Mouse (Mus musculus) telencephalon, adult 2 months (tissue): ENCODE measurements around the gene Gm9780.
"Not testable (repeated sequence)": the region's sequence is repeated elsewhere in the genome, so short reads cannot be mapped to it uniquely, and the experiment has no call there.

Experiments used
- DNase-seq: peaks from one replicate; pipeline ENCODE4 v3.0.0-alpha.2; 2011; ENCODE audit warnings: low read depth, low spot score

The Gm9780 gene

DNA sequence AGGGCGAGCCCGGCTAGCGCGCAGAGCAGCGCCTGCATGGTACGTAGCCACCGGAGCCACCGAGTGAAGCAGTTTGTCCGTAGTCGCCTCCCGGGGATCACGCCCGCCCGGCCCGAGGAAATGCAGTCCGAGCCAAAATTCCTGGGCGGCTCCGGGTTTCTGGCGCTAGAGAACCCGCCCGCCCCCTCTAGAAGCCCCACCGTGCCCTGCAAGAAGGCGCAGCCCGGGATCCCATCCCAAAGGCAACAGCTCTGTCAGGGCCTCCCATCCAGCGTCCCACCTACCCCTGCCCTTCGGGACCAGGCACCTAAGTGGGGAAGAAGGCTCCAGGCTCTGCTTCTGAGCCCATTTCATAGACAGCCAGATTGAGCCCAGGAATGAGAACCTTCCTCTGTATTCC lies at the start of gene Gm9780:
Gene Gm9780, minus strand, starts transcription at position 101 of the 400 bp plus-strand sequence.
- not testable (repeated sequence) for DNase-seq

DNA sequence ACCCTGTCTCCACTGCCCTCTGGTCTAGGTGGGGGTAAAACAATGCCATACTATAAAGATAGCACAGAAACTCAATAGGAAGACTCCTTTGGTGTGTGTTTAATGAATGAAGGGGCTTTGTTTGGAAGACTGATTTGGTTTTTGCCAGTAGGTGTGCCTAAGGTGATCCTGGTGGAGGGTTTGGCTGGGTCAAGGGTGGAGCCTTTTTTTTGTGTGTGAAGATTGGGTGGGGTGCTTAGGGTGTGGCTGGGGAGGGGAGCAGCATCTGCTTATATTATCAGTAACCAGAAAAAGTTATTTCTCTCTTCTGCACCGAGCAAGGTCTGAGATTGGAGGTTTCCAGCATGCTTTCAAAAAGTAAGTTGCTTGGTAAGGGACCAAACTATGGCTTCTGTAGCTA lies 39.5 kb upstream of the Gm9780 start, which contains the start of gene Cphx3:
Gene Cphx3, plus strand, starts transcription at position 301 of the 400 bp plus-strand sequence.
- DNase-seq: not testable (repeated sequence)

DNA sequence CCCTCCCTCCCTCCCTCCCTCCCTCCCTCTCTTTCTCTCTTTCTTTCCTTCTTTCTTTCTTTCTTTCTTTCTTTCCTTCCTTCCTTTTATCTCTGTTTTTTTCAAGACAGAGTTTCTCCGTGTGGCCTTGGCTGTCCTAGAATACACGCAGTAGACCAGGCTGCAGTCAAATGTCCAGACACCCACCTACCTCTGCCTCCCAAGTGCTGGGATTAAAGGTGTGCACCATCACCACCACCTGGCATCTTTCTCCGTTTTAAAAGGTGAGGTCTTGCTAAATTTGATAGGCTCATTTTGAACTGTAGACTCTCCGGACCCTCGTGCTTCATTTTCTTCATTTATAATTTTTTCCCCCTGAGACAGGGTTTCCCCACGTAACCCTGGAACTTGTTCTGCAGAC lies 38.7 kb upstream of the Gm9780 start, which contains the start of gene Cphx2:
Gene Cphx2, plus strand, starts transcription at position 301 of the 400 bp plus-strand sequence.
- DNase-seq: not testable (repeated sequence)

DNA sequence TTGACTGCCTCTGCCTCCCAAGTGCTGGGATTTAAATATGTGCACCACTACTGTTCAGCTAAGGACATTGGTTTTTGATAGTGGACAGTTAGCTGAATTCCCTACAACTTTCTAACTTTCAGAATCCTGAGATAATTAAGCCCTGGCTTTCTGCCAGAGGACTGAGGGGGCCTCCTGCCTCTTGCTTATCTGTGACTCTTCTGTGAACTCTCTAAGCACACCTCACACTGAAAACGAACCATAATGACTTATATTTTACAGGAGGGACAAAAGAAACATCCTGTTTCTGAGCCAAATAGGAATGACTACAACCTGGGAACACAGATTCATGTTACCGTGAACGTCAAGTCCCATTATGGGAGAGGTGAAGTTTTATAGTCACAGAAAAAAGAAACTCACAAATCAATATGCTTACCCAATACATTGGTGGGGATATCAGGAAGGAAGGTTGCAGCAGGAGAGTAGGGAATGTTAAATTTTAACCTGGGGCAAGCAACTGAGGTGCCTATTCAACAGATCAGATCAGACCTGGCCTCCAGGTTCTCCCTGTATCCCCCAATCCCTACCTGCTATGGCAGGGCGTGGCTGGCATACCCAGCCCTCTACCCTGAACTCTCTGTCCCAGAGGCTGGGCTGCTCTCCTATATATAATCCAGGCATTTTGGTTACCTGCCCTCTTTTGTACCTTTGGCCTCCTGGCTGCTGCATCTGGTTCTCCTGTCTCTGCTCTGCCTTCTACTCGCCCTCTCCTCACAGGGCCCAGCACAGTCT lies 34.3 kb upstream of the Gm9780 start:
- not testable (repeated sequence) for DNase-seq

DNA sequence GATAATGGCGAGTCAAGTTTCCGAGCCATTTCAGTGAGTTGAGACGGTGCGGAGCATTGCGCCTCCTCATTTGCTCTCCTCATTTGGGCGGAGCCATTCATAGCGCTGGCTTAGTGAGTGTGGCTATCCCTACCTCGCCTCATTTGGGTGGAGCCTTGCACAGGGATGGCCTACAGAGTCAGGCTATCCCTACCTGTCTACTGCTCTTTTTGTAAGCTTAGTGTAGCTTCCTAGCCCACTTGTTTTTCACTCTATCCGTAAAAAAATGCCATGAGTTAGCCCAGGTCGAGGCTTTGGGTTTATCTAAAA lies 24.8 kb upstream of the Gm9780 start, which contains the start of gene Tmem254c:
Gene Tmem254c, minus strand, starts transcription at position 31 of the 309 bp plus-strand sequence.
- not testable (repeated sequence) for DNase-seq

DNA sequence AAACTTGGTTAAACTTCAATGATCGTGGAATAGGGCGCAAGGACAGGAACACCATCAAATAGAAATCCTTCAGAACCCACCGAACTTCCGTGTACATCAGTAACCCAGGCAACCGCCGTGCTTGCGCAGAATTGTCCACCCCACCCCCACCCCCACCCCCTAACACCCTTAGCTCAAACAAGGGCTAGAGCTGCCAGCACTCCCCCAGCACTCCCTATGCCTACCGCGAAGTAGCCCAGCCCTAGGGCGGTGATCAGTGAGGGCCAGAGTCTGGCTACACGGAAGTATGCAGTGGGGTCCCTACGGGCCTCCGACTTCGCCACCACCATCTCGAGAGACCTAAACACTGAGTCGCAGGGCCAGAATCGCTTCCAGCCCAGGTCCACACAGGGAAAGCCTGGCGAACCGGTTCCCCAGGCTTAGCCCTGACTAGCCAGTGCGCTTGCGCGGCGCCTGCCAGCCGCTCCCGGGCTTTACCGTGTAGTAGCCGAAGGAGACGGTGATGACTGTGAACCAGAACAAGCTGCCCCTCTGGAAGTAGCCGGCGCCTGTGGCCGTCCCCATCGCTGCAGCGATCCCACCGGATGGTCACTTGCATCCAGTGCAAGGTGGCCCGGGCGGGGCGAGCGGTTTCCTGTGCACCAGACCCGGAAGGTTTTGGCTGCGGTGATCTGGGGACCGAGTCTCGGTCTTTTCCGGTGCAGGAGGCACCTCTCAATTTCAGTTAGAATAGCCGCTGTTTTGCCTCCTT lies 24.2 kb upstream of the Gm9780 start:
- DNase-seq: not testable (repeated sequence)

DNA sequence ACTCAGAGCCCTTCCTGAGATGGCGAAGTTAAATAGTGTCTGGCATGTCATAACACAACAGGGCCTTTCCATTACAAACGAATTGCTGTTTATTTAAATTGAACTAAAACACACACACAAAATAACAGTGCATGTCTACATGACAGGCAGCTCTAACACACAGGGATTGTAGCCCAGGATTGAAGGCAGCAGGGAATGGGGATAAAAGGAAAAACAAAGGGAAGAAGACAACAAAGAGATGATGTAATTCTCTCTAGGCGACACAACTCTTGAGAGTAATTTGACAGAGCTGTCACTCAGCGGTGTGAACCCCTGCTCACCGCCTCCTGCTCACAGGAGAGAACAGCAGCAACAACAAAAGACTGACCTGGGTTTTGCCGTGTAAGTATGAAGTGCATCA lies 16.9 kb upstream of the Gm9780 start:
- DNase-seq: not testable (repeated sequence)

DNA sequence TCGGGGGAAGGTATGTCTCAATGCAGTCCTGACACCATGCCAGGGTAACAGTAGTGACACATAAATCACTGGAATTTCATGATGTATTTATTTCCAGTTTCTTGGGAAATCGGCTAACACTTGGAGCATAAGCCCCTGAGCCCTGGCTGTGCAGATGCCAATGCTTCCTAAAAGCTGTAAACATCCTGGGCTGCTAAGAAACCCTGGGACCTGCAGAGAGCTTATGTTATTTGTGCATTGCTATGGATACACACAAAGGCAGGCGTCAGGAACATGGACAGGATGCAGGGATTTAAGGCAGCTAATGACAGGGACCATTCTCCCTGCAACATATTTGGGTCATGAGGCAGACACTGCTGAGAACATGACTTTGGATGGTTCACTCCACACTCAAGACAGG lies 15.7 kb upstream of the Gm9780 start:
- DNase-seq: not testable (repeated sequence)

DNA sequence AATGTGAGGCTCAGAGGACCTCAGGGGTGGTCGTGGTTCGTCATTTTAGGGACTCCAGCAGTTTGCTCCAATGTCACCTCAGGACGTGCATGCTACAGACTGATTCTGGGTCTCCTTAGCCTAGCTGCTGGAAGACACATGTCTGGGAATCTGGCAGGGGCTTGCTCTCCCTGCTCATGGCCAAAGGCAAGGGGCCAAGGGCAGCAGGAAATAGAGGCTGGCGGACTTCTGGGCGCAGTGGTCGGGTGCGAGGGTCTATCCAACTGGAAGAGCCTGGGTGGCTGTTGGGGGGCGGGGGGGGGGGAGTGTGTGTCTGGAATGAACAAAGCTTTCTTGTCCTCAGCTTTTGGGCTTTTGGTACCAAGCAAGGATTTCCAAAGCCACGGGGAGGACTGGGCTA lies 6.3 kb upstream of the Gm9780 start:
- not testable (repeated sequence) for DNase-seq

DNA sequence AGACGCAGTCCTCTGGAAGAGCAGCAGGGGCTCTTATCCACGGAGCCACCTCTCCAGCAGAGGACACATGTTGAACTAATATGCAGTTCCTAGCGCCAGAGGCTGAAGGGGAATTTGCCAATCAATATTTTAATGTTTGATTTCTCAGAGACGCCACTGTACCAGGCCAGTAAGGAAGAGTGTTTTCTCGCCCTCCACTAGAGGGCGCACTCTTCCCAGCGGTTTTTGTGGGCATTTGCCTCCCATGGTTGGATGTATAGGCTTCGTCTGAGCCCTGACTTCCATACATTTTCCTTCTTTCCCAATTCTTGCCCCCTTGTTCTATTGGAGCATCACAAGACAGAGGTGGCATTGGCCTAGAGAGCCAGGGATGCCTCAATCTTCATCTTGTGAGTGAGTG lies 4.5 kb upstream of the Gm9780 start:
- not testable (repeated sequence) for DNase-seq

DNA sequence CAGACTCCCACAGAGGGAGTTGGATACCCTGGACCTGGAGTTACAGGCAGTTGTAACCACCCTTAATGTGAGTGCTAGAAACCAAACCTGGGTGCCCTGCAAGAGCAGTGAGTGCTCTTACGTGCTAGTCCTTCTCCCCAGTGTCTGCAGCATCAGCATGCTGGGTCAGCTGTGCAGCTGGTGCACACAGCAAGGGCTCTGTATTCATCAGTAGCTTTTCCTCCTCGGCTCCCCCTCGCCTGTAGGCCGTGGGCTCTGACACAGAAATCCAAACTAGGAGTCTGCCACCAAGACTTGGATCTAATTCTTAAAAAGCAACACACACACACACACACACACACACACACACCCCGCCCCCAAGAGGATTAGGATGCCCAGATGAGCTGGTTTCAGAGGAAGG lies 2.5 kb upstream of the Gm9780 start:
- not testable (repeated sequence) for DNase-seq

DNA sequence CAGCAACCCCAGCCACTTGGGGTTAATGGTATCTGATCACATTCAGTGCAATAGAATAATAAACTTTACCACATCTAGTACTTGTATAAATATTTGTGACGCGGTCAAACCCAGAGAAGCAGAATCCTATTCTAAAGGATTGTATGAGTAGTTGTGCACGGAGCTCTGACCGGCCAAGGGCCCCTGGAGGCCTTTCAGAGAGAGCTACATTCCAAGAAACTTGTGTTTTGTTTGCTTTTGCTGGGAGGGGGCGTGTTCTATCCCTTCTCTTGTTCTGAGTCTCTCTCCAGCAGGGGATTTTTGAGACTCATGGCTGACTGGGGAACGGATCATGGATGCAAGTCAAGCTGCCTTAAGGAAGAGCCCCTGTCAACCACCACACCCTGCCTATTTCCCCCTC lies 7.1 kb downstream of the Gm9780 start:
- DNase-seq: not testable (repeated sequence)

DNA sequence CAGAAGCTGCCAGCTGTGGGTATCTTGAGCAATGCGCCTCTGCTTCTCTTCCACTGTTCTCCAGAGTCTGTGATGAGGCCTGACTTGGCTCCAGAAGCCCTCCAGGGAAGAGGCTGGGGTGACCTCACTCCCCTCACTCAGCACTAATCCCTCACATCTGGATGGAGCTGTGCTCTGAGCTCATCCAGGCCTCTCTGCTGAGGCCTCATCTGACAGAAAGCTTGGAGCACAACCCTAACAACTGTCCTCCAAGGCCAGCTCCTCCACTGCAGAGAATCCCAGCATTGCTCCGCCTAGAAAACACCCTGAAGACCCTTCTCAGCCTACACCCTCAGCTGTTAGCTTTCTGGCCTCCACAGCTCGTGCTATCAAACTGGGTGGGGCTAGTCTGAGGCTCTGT lies 8.1 kb downstream of the Gm9780 start:
- DNase-seq: not testable (repeated sequence)

DNA sequence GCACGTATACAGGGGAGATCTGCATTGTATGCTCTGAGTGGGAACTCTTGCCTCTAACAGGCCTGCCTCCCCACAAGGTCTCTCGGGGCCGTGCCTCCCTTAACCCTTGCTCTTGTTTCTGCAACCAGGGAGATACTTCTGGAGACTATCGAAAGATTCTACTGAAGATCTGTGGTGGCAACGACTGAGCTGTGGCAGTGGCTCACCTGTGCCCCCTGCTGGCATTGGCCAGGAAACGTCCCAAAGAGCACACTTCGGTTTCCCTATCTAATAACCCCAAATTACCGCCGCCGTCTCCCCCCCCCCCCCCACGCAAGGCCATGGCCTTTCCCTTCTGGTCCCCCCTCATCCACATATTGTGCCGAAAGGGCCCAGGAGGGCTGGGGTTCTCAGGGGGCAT lies 16.9 kb downstream of the Gm9780 start:
- DNase-seq: not testable (repeated sequence)

DNA sequence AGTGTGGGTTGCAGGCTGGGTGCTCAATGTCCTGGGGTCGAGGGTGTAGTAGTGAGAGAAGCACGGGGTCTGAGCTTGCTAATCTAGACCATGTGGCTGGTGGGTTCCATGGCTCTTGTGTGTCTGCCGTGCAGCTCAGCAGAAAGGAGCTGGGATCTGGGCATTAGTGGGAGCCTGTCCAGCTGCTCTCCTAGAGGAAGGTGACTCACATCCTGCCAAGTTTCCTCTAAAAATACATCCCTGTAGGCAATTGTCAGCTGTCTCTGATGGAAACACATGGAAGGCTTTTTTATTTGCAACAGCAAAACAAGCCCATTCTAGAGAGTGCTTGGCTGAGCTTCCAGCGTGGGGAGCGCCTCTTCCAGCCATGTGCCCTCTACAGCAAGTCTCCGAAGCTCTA lies 19.7 kb downstream of the Gm9780 start:
- DNase-seq: not testable (repeated sequence)

DNA sequence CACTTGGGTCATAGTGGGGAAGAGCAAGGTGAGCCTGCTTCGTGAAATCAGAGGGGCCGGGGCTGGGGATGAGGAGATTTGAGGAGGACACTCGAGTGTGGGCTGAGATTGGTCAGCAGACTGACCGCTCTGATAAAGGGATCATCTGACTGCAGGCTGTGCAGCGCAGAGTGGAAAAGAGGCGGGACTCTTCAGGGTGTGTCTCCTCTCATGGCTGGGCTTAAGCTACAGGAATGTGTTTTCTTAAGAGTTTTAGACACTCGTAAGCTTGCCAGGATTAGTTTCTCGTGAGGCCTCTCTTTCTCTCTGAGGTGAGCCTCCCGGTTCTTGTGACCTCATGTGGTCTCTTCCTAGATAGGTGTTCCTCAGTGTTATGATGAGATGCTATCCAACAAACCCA lies 21.0 kb downstream of the Gm9780 start:
- not testable (repeated sequence) for DNase-seq

DNA sequence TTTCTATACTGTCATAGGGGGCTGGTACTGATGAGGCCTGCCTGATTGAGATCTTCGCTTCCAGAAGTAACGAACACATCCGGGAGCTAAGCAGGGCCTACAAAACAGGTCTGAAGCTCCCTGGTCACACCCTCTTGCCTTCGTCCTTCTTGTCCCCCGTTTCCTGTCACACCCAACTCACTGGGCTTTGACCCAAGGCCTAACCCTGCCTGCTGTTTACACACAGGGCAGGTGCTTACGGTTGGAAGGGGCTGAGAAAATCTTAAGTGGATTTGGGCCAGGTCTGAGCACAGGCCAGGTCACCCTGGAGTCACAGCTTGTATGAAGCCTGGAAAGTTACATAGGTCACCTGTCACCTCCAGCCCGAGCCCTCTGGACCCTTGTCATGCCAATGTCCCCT lies 26.1 kb downstream of the Gm9780 start:
- DNase-seq: not testable (repeated sequence)

DNA sequence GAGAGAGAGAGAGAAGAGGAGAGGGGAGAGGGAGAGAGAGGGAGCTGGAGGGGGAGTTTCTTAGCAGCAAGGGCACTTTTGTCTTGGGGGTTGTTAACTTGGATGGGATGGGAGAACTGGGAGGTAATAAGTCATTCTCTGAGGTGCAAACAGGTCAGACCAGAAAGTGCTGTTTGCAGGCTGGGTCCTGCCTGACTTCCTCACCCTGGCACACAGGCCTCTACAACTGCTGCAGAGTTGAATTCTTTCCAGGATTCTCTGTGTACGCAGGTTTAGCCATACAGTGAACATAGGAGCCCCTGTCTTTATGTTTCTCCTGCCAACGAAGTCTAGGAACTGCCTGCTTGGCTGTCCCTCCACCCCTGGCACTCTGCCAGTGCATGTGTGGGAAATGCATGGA lies 35.0 kb downstream of the Gm9780 start:
- DNase-seq: not testable (repeated sequence)

DNA sequence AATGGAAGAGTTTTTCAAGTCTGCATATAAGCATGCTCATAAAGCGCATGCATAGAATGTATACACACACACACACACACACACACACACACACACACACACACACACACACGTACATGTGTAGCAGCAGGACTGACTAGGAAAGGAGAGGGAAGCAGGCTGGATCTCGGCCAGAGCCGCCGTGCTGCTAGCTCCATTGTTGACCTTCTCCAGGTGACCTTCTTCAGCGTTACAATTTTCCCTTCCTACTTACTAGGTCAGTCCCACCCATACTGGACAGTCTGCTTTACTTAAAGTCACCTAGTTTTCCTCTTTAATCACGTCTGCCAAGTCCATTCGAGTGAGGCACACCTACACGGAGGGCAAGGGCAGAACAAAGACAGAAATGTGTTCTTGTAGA lies 60.6 kb downstream of the Gm9780 start:
- not testable (repeated sequence) for DNase-seq

DNA sequence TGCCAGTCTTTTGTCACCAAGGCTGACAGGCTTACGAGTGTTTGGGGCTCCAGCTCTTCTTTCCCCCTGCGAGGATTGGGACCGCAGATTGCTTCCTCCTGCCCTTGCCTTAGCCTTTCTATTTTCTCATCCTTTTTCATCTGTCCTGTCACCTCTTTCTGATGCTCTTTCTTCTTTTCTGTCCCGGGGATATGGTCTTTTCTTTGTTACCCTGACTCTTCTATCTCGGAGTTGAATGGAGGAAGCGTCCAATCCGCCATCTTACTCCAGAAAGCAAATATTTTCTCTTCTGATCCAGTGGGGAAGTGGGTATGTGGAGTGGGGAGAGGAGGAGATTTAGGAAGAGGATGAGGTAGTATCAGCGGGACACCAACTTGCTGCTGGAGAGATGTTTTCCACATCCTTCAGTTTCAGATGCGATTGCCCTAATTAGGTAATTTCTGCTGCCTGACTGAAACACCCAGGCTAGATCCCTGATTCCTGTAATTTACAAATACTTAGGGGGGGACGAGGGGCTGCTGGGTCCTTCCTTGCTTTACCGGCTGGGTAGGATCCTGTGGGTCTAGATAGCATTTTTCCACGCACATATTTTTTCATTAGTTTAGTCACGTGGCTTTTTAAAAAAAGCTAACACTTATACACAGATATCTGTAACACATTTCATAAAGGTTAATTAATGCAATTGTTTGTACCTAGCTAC lies 63.1 kb downstream of the Gm9780 start:
- DNase-seq: not testable (repeated sequence)

DNA sequence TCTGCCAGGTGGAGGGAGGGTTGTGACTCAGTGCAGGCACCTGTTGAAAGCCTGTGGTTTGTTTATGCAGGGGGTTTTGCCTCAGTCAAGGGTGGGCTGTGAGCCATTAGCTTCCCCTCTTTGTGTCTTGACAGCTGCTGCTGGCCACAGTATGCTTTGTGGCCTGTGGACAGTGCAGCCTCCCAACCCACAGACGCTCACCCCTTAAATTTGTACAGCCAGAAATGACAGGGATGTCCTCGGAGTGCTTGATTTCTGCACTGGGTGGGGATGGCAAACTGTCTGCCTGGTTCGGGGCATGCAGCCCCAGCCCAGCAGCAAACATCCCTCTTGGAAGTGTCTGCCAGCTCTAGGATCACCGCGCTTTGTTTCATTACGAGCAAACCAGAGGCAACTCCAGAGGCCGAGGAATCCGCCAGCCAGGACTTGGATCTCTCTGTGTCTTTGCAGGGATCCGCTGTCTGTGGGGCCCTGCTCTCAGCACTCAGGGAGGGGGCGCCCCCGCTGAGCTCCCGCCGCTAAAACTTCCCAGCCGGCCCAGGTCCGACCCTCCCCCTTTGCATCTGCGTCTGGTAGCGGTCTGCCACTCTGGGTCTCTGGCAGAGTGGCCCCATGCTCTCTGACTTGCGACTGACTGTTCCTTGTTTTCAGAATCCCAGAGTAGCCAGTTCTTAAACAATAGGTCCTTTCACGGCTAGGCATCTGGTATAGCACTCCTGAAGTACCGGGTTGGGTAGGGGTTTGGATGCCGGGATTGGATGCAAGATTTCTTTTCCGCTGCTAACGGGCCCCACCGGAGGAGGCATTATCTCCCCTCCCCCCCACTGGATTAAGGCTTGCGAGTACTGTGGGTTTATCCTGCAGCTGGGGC lies 63.9 kb downstream of the Gm9780 start, which contains the start of gene Duxbl1:
Gene Duxbl1, plus strand, starts transcription at position 207 of the 871 bp plus-strand sequence.
- DNase-seq: not testable (repeated sequence)
